Mouse (Mus musculus) testis, adult 2 months (tissue): ENCODE measurements around the gene Rogdi. TPM values are rescaled to one million over a fixed set of nuclear protein-coding genes. Genes with fewer than 3 reads are reported as not detected.
A peak's percentile ranks its signal among the peaks of the same experiment; 100 is the strongest.

ENCODE experiments used
- H3K27ac ChIP-seq: fragments of 200-500 bp; 2 replicates; pipeline ENCODE4 v1.5.1; 2012; ENCODE audit warnings: low read depth, low read length; ENCODE audit not compliant: control insufficient read depth, insufficient read depth
- H3K27me3 ChIP-seq: fragments of 200-500 bp; 2 replicates; pipeline ENCODE4 v1.6.1; 2012; ENCODE audit warnings: mild to moderate bottlenecking, low read length, moderate library complexity; ENCODE audit not compliant: control insufficient read depth, insufficient read depth
- H3K36me3 ChIP-seq: fragments of 200-500 bp; 2 replicates; pipeline ENCODE4 v1.6.1; 2012; ENCODE audit warnings: mild to moderate bottlenecking, low read length; ENCODE audit not compliant: control insufficient read depth, insufficient read depth
- H3K4me1 ChIP-seq: fragments of 200-500 bp; 2 replicates; pipeline ENCODE4 v1.6.1; 2012; ENCODE audit warnings: low read length; ENCODE audit not compliant: control insufficient read depth, insufficient read depth
- H3K4me3 ChIP-seq: fragments of 200-500 bp; 2 replicates; pipeline ENCODE4 v1.5.1; 2012; ENCODE audit warnings: low read depth, mild to moderate bottlenecking, low read length, moderate library complexity, mixed read lengths; ENCODE audit not compliant: control insufficient read depth
- CTCF ChIP-seq: fragments of 200-500 bp; IDR thresholded peaks from 2 replicates; pipeline ENCODE4 v1.5.1; 2012; ENCODE audit warnings: low read depth, mild to moderate bottlenecking, inconsistent platforms, low read length, moderate library complexity; ENCODE audit not compliant: control insufficient read depth, insufficient read depth, insufficient replicate concordance
- POLR2A ChIP-seq: fragments of 200-500 bp; IDR thresholded peaks from 2 replicates; pipeline ENCODE4 v1.6.1; 2012; ENCODE audit warnings: low read depth, mild to moderate bottlenecking, inconsistent platforms, low read length, moderate library complexity; ENCODE audit not compliant: control insufficient read depth
- polyA plus RNA-seq: library from polyadenylated mRNA; depleted of rRNA; stranded (reverse); fragments of >200 nt; gene quantifications from 2 replicates; pipeline ENCODE4 v1.2.3, GENCODE M21; 2012; rRNA removed

The Rogdi gene
- polyA plus RNA-seq: 277 and 305 TPM in 2 replicates

- Histone ChIP-seq H3K36me3 (peaks cover 3% of the 10 kb centered on the region), H3K27me3 (no peaks in the 10 kb centered on the region), H3K4me1 (peaks cover 5% of the 10 kb centered on the region), H3K4me3 (peak within 1 kb of the TSS; percentile 98), H3K27ac (peak within 1 kb of the TSS; percentile 82)
- TF ChIP-seq POLR2A: peak; percentile 80
- TF ChIP-seq CTCF: no peak
Measured at GRCm38 (mm10) chr16:5013054-5013838, at the start of gene Rogdi. Gene Rogdi (minus strand): TSS chr16:5013553.

- TF ChIP-seq CTCF: no peak
- no peak for TF ChIP-seq POLR2A
- Histone ChIP-seq H3K27me3 (no peaks in the 10 kb centered on the region), H3K4me3 (no peak overlapping the region), H3K36me3 (no peaks in the 10 kb centered on the region; the same call in 1 of the 2 replicates), H3K27ac (no peak overlapping the region), H3K4me1 (no peaks in the 10 kb centered on the region)
Measured at GRCm38 (mm10) chr16:5058114-5058513, 44.8 kb upstream of the Rogdi start.

DNA sequence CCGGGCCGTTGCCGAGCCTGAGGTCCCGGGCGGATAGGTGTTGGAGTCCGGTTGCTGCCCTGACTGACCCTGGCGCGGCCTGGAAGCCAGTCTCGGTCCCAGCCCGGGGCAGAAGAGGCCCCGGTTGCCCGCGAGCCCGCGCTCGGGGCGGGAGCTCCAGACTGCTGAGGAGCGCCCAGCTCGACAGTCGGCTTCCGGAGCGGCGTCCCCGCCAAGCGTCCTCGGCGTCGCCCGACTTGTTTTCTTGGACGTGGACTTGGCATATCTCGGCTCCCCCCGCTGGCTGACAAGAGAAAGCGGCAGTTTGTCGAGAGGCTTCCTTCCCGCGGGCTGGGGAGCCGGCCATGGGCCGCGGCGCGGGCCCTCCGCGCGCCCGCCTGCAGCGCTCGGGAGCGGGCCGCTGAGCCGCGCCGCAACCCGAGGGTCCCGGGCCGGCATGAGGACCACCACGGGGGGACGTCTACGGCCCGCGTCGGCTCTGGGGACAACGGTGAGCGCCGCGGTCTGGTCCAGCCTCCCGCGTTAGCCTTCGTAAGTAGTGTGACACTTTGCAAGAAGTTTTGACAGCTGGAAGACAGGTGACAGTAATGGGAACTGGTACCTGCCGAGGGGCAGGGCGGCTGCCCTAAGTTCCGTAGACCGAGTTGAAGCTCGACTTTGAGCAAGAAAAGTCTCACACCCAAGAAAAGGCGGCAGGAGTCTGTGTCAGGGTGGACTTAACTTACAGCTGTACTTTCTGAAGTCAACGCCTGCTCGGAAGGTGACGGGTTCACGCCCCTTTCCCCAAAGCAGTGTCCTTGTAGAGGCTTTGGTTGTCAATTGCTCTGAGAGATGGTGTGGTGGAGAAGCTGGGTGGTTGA, 37.1 kb upstream of the Rogdi start:
- Histone ChIP-seq H3K4me3 (peak overlapping the region; percentile 89), H3K27ac (peak overlapping the region; percentile 95), H3K36me3 (peaks cover 1% of the 10 kb centered on the region; the same call in 1 of the 2 replicates), H3K4me1 (peaks cover 4% of the 10 kb centered on the region), H3K27me3 (no peaks in the 10 kb centered on the region)
- TF ChIP-seq CTCF (no peak), POLR2A (no peak; the same call in 1 of the 2 replicates)

- H3K4me3 ChIP-seq: peak within 1 kb of the TSS; percentile 89
- H3K4me1 ChIP-seq: peaks cover 4% of the 10 kb centered on the region
- H3K36me3 ChIP-seq: peaks cover 1% of the 10 kb centered on the region; the same call in 1 of the 2 replicates
- H3K27ac ChIP-seq: peak within 1 kb of the TSS; percentile 95
- H3K27me3 ChIP-seq: no peaks in the 10 kb centered on the region
- TF ChIP-seq CTCF (no peak), POLR2A (peak; percentile 98)
Measured at GRCm38 (mm10) chr16:5049774-5050234, 36.5 kb upstream of the Rogdi start, which contains the start of the genes Glyr1 and Ubn1. Gene Glyr1 (minus strand): TSS chr16:5049863. Gene Ubn1 (plus strand): TSS chr16:5050057.

- peaks cover 1% of the 10 kb centered on the region; the same call in 1 of the 2 replicates for H3K36me3 ChIP-seq
- TF ChIP-seq CTCF (no peak), POLR2A (no peak)
Measured at GRCm38 (mm10) chr16:5049182-5049773, 35.9 kb upstream of the Rogdi start.

GRCm38 (mm10) chr16:5045322-5045721, 32.0 kb upstream of the Rogdi start:
- Histone ChIP-seq H3K27me3 (no peaks in the 10 kb centered on the region), H3K36me3 (peaks cover 3% of the 10 kb centered on the region; the same call in 1 of the 2 replicates), H3K27ac (no peak overlapping the region), H3K4me1 (peaks cover 2% of the 10 kb centered on the region; the same call in 1 of the 2 replicates), H3K4me3 (no peak overlapping the region)
- no peak for TF ChIP-seq CTCF
- no peak for TF ChIP-seq POLR2A

More at GRCm38 (mm10) chr16:5049182-5049773, 35.9 kb upstream of the Rogdi start:
- peak overlapping the region; percentile 89 for H3K4me3 ChIP-seq
- peaks cover 4% of the 10 kb centered on the region for H3K4me1 ChIP-seq
- H3K27me3 ChIP-seq: no peaks in the 10 kb centered on the region
- peak overlapping the region; percentile 92 for H3K27ac ChIP-seq
